Mouse (Mus musculus) monocyte, adult 59 days (primary cell): Measurements from ENCODE around the gene Serpinf2. TPM values are rescaled to one million over a fixed set of nuclear protein-coding genes. Genes with fewer than 3 reads are reported as not detected.

Experiments
- total RNA-seq, 2 experiments: library from RNA; stranded (reverse); gene quantifications; one replicate each; pipeline ENCODE4 v1.2.4; 2023

The Serpinf2 gene
- total RNA-seq: under 1 TPM; 0.24 to 0.86 TPM

GRCm38 (mm10) chr11:75439363-75439762 lies at the start of gene Serpinf2:
Serpinf2 (minus strand) TSS chr11:75439591.

GRCm38 (mm10) chr11:75486601-75487285 lies 47.4 kb upstream of the Serpinf2 start, which contains the start of gene Prpf8:
Prpf8 (plus strand) TSS chr11:75486816.

DNA sequence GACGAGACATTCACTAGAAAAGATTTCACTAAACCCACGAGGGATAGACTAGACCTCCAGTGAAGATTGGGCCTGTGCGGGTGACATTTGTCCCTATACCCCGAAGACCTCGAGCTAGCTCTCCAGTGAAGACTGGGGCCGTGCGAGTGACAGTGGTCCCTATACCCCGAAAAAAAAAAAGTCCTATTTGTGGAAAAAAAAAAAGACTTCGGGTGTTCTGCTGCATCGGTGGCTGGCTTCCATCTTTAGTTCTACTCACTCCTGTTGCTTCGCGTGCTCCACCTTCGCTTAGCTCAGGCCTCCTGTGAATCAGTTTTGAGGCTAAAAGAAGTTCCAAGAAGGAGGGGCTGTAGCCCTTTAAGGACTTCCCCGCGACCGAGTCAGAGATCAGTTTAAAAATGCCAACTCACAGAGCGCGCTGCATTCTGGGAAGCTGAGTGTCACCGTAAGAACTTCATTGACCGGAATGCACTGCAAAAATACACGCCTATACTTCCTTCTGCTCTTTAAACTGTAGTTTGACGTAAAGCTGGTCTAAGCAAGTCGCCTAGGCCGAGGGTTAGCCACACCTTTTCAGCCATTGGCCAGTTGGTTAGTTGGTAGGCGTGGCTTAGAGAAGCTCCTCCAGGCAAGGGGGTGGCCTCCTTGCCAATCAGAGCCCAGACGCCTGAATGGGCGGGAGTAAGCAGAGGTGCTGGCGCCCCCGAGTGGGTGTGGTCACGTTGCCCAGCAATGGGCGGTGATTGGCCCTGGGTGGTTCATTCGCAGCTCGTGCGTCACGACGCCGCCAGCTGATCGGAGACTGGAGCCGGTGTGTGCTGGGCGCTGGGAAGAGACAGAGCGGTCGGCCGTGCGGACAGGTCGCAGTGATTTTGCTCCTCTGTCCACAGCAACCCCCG lies 21.7 kb upstream of the Serpinf2 start, which contains the start of gene Tlcd2:
Gene Tlcd2, plus strand, starts transcription at position 872 of the 899 bp plus-strand sequence.

GRCm38 (mm10) chr11:75453991-75454930 lies 14.9 kb upstream of the Serpinf2 start, which contains the start of gene Wdr81:
Wdr81 (minus strand) TSS chr11:75454717.

DNA sequence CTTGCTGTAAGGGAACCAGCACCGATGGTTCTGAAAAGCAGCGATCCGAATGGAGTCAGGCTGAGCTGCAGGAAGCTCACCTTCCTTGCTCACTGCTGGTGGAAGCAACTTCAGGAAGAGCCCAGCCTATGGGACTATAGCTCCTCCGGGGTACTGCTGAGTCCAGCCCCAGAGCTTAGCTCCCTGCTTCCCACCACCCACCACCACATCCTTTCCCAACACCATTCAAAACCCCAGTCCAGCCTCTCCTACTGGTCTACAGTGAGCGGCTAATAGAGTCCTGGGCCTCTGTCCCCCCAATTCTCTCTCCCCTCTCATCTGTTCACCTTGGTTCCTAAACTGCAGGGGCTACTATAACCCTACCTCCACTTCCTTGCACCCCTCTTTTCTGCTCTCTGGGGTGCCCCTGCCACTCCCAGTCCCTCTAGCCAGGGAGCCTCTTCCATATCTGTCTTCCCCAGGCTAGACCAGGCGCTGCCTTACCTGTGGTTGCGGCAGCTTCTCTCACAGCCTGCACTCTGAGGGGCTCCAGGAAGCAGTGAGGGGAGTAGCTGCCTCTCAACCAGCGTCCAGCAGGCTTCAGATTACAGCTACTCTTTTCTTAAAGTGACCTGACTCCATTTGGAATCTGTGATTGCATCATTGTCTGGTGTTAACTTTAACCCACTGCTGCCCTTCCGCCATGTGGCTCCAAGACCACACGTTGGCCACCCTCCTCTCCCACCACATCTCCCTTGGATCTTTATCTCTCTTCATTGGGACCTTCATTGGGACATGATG lies 17.2 kb downstream of the Serpinf2 start, which contains the start of gene Serpinf1:
Gene Serpinf1, minus strand, starts transcription at position 689 of the 780 bp plus-strand sequence.

Other genes with a start within 250 kb of the Serpinf2 start
- gene Dph1, start 248.3 kb downstream of the Serpinf2 start, total RNA-seq: 10 to 100 TPM in 1 of 2 experiments, 1 to 10 TPM in 1; 9.4 to 13.0 TPM
- 1 to 10 TPM; 1.1 to 2.4 TPM for gene Rtn4rl1, start 245.8 kb downstream of the Serpinf2 start, total RNA-seq
- gene Rpa1, start 91.3 kb downstream of the Serpinf2 start, total RNA-seq: 10 to 100 TPM; 27.9 to 31.4 TPM
- gene Smyd4, start 91.2 kb downstream of the Serpinf2 start, total RNA-seq: 1 to 10 TPM; 2.9 to 3.1 TPM
- 10 to 100 TPM in 1 of 2 experiments, 1 to 10 TPM in 1; 9.7 to 10.2 TPM for gene Serpinf1, start 16.9 kb downstream of the Serpinf2 start, total RNA-seq
- gene Wdr81, start 15.1 kb upstream of the Serpinf2 start, total RNA-seq: 10 to 100 TPM; 45.3 to 46.2 TPM
- gene Tlcd2, start 22.1 kb upstream of the Serpinf2 start, total RNA-seq: 1 to 10 TPM; 4.7 to 5.7 TPM
- 100 to 1,000 TPM; 112 to 118 TPM for gene Prpf8, start 47.2 kb upstream of the Serpinf2 start, total RNA-seq
- gene Rilp, start 70.5 kb upstream of the Serpinf2 start, total RNA-seq: 1 to 10 TPM; 6.6 to 9.5 TPM
- 1 to 10 TPM; 4.5 to 5.0 TPM for gene Scarf1, start 73.9 kb upstream of the Serpinf2 start, total RNA-seq
- gene Slc43a2, start 92.1 kb upstream of the Serpinf2 start, total RNA-seq: 100 to 1,000 TPM; 172 TPM
- gene Pitpna, start 148.5 kb upstream of the Serpinf2 start, total RNA-seq: 100 to 1,000 TPM; 398 to 416 TPM
- 100 to 1,000 TPM; 101 to 111 TPM for gene Inpp5k, start 191.4 kb upstream of the Serpinf2 start, total RNA-seq
- 100 to 1,000 TPM; 168 to 182 TPM for gene Myo1c, start 210.9 kb upstream of the Serpinf2 start, total RNA-seq
- 100 to 1,000 TPM in 1 of 2 experiments, 10 to 100 TPM in 1; 95.5 to 118 TPM for gene Crk, start 239.7 kb upstream of the Serpinf2 start, total RNA-seq